Mouse (Mus musculus) stomach, postnatal 0 days (tissue): Measurements from ENCODE around the gene Mtr.

Experiments
- CTCF ChIP-seq: IDR thresholded peaks from 2 replicates; pipeline ENCODE4 v1.5.1; 2016; ENCODE audit warnings: antibody characterized with exemption, low read depth, mild to moderate bottlenecking, moderate library complexity
- EP300 ChIP-seq: optimal IDR thresholded peaks from 2 replicates; pipeline ENCODE3; 2016; ENCODE audit warnings: antibody characterized with exemption

DNA sequence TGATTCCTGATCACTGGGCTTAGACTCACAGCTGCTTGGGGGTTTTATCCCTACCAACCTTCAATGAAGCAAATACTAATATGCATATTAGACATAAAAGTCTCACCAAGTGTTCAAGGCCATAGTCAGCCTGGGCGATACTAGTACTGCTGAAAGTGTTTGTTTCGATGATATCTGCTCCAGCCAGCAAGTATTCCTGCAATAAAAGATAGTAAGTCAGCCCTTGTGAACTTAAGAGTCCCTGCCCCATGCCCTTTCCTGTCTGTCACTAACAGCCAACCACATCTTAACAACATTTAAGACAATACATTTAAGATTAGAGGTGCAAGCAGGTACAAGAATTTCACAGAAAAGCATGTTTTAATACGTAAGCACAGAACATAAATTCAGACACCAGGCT, 7.4 kb downstream of the Mtr start:
- TF ChIP-seq CTCF: no peak
- TF ChIP-seq EP300: no peak
